Mouse (Mus musculus) ovary, adult 18-20 months (tissue): Measurements from ENCODE around the gene Ttll8.

ENCODE experiments used
- DNase-seq: peaks from one replicate; pipeline ENCODE4 v3.0.0; 2022; ENCODE audit warnings: low spot score, mixed read lengths

Gene Ttll8

DNA sequence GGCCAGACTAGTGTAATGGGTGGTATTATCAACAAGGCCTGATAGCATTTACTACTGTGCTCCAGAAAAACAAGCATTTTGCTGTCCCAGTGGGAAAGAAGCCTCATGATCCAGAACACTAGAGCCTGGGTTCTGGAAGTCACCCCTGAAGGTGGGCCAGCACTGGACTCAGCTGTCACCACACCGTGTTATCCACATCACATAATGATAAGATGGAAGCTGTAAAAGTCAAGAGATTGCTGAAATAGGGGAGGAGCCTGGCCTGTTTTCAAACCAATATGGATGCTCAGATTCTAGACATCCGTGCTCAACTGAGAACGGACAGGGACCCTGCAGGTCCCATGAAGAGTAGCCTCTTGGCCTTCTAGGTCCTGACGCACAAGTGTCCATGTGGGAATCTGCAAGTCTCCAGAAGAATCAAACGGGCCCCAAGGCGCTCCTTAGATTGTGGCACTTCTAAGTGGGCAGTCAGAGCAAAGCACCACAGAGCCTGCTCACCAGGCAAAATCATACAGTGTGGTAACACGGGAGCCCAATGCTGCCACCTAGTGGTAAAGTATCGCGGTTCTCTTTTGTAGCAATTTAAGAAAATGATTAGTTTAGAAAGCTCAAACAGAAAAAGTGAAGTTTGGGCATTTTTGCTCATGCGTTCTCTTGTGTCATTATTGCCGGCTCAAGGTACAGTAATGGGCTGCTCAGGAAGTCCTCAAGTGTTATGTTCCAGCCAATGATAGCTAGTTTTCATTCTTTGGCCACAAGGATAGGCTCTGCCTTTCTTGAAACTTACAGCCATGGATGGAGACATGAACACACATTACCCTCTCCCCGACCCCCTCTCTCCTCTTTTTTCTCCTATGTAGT, 32.9 kb downstream of the Ttll8 start:
- peak; percentile 53 for DNase-seq

- no peak for DNase-seq
These were observed 34.2 kb downstream of the Ttll8 start for GRCm38 (mm10) chr15:88920065-88920464.

- DNase-seq, result peak; percentile 71
These were observed 34.9 kb downstream of the Ttll8 start for GRCm38 (mm10) chr15:88919328-88919727.

GRCm38 (mm10) chr15:88917126-88917525, 37.1 kb downstream of the Ttll8 start:
- DNase-seq, result no peak

DNA sequence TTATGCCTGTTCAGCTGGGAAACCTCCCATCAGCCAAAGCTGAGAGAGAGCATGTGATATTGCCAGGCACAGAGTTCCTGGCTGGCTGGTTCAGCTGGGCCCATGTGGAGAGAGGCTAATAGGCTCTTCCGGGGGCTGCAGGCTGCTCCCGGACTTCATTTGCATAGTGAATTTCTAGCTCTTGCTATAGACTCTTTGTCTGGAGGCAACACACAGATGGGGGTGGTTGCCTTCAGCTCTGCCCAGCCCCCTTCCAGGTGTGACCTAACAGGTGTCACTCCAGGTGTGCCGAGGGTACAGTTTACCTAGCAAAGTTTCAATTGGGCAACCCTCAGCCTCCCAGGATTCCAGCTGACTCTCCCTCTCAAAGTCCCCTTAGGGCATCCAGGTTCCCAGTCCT, 37.9 kb downstream of the Ttll8 start:
- no peak for DNase-seq

- DNase-seq, result no peak
These were observed 39.2 kb downstream of the Ttll8 start for GRCm38 (mm10) chr15:88915046-88915445.

DNA sequence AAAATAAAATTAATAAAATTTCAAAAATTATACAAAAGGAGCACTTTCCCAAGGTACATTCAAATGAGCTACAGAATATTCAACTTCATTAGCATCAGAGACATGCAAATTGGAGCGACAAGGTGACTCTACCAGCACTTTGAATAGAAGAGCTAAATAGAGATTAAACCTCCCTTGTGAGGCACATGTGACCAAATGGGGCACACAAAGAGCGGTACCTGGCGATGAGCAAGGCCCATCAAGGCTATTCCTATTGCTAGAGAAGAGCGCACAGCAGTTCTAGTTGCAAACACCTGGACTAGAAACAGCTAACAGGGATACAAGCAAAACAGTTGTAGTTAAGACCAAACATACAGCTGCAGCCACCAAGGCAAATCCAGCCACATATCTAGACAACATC, 47.9 kb downstream of the Ttll8 start:
- DNase-seq, result no peak

DNA sequence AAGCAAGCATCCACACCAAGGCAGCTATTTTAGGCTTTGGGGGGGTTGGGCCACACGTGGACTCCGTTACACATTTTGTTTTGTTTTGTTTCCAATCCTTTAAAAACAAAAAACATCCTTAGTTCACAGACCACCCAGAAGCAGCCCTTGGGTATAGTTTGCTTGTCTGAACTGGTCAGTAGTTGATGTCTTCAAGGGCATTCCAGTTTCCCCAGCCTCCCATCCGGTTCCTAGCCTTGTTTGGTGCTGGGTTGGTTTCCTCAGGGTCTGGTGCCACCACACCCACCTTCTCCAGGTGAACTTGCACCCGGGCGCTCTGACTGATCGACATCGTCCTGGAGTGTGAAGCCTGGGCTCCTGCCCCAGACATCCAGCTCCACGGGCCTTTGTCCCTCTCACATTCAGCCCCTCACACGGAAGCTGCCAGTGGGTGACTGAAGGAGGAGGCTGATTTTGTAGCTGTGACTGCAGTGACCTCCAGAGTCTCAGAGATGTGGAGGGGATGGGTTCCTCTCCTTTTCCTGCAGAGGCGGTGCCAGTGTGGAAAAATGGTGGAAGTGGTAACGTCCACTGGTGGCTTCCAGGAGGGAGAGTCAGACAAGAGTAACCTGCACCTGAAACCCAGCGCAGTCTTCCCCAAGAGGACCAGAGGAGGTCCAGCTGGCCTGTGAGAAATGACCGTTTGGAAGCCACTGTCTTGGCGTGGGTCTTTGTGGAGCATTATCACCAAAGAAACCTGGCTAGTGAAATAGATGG, 50.0 kb downstream of the Ttll8 start:
- no peak for DNase-seq

DNA sequence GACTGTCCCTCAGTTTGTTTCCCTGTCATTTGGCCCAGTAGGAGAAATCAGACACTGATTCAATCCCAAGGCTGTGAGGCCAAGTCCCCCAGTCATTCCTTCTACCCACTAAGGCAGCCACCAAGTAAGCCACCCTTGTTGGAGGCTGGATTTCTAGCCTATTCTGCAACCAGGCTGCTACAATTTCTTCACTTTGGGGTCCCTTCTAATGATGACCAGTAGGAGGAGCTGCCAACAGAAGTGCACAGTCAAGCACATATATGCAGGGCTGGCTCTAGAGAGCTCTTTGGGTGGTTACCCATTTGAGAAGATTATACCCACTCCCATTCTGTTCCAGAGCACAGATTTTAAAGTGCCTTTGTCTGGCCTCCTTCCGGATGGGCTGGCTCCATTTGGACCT, 51.1 kb downstream of the Ttll8 start:
- no peak for DNase-seq

DNA sequence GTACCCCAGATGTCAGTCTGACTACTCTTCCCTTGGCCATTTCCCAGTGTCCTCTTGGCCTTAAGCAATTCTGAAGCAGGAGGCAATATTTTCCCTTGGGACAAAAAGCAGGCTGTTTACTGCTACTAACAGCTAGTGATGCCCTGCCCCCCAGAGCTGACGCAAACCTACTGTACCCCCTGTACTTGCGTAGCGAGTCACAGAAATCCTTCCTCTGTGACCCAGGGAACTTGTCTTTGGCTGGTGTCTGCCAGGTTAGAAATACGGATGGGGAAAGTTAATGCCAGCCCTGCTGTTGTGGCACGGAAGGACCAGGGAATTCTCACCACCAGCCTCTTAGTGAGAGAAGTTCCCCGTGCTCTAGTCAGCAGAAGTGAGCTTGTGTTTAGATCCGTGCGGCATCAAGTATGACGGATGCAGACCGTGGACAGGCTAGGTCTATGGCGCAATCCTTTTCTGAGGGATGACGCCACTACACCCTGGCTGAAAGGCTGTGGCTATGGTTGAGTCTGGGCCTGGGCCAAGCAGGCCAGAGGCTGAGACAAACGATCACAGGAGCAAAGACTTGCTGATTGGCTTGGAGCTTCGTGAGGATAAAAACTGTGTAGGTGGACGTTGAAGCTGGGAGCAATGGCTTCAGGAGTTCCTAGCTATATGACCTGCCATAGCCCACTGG, 51.9 kb downstream of the Ttll8 start:
- no peak for DNase-seq

- no peak for DNase-seq
These were observed 57.8 kb downstream of the Ttll8 start for GRCm38 (mm10) chr15:88896341-88896980.

- DNase-seq, result no peak
These were observed 58.3 kb downstream of the Ttll8 start for GRCm38 (mm10) chr15:88895891-88896290.

DNA sequence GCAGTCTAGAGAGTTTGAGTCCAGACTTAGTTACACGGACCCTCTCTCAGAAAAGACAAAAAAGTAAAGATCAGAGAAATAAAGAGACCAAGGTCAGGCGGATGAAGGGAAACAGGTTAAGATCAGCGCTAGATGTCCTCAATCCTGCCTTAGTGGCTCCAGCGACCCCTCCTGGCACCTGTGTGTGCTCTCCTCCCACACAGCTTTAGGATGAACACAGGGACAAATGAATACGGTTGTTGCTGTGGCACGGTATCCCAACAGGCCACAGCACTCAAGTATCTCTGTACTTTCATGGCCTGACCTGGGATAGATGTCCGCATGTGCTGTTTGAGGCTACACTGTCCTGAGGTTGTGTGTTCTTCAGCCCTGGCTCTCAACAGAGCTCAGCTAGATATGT, 59.1 kb downstream of the Ttll8 start:
- no peak for DNase-seq

DNA sequence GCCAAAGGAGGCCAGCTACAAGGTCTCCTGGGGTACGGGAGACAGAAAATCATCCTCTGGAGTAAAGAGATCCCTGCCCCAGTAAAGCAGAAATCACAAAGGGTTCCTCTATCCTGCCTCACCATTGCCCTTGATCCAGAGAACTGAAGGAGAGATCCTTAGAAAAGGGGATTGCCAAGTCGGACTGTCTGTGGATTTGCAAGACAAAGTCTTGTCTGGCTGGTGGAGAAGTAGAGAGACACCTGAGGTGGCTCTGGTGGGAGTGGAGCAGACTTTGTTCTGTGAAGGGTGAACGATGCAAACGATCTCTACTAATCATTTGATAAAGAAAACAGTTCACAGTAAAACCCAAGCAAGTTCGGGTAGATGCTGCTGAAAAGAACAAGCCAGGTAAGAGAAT, 61.3 kb downstream of the Ttll8 start:
- DNase-seq, result no peak

DNA sequence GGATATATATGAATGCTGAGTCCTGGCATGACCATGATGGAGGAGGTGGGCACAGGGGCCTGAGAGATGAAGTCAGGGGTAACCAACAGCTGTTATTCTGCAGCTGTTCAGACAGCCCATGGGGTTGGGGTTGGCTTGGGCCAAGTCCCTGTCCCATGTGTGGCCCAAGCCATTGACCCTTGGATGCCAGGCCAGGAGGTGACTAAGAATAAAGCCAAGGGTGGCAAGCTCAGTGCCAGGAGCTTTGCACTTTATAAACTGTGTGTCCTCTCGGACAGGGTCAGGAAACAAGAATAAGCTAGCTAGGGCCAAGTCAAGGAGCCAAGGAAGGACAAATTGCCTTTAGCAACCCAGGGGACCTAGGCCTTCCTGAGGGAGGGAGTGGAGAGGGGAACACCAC, 62.0 kb downstream of the Ttll8 start:
- DNase-seq, result no peak

GRCm38 (mm10) chr15:88891676-88892040, 62.6 kb downstream of the Ttll8 start:
- no peak for DNase-seq

GRCm38 (mm10) chr15:88890751-88891675, 63.2 kb downstream of the Ttll8 start:
- DNase-seq, result peak; percentile 82

DNA sequence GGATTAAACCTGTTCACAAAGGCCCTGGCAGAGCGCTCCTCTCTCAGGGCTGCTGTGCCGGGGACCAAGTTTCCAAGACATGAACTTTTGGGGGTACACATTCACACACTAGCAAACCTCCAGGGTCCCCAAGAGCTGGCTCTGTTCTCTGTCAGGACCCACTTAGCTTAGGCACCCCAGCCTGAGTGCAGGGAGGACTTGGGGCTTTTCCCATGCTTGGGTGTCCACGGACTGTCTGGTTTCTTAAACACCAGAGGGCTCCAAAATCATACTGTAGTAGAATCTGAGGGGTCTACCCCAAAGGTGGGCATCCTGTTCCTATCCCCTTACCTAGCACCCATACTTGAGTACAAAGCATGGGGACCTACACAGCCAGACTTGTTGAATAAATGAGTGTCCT, 64.2 kb downstream of the Ttll8 start:
- DNase-seq, result no peak

DNA sequence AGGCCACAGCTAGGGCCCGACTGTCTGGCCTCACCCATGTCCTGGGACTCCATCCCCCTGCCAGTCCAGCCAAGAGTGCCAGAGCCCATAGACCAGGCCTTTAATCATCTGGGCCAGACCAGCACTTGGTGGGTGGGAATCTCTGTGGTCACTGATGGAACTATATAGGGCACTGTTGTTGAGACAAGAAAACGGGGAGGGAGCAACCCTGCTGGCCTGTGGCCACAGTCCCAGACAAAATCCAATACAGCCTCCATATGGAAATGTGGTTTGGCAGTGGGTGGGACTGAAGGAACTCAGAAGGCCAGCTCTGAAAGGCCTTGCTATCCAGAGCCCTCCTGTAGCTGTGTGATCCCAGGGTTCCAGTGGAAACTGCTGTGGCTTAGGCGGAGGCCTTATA, 65.2 kb downstream of the Ttll8 start:
- no peak for DNase-seq

DNA sequence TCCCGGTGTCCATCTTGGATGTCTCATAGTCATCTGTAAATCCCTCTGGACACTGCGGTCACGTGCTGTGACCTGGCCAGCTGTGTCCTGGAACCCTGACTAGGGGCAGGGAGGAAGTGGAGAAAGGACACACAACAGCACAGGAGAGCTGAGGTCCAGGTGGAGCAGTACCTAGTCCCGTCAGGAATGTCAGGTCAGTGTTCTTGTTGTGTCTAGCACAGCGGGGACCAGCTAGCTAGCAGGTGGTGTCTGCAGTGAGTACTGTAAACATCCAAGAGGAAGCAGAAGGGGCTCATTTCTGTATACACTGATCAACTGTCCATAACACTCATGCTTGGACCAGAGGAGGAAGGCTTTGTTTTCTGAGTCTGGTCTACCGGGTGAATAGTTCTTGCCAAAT, 68.8 kb downstream of the Ttll8 start:
- no peak for DNase-seq

DNA sequence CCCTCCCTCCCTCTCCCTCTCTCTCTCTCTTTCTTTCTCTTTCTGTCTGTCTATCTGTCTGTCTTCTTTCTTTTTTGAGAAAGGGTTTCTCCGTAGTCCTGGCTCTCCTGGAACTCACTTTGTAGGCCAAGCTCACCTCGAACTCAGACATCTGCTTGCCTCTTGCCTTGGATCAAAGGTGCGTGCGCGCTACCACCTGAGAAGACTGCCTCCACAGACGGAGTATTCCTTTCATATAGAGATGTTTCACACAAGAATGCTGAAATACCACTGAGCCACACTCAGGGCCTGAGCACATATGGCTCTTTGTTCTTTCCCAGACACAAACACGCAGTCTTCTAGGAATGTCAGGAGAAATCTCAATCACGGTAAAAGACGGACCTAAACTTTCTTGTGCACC, 70.9 kb downstream of the Ttll8 start:
- no peak for DNase-seq
